Mouse (Mus musculus) heart, postnatal 0 days (tissue): ENCODE measurements around the gene Dpy19l3. TPM values are rescaled to one million over a fixed set of nuclear protein-coding genes. Genes with fewer than 3 reads are reported as not detected.

Experiments used
- ATAC-seq: fragments of 200-750 bp; cut with Nextera tagmentation; 2 replicates; pipeline ENCODE4 v1.8.0; 2017; ENCODE audit warnings: low read depth, moderate number of reproducible peaks, moderate library complexity; ENCODE audit not compliant: insufficient read depth
- DNase-seq: peaks from one replicate; pipeline ENCODE4 v3.0.0-alpha.2; 2016; ENCODE audit warnings: low spot score
- H3K27ac ChIP-seq: fragments of 300-500 bp; sonication (generic); 2 replicates; pipeline ENCODE4 v1.5.1; 2014; ENCODE audit warnings: low read depth, mild to moderate bottlenecking
- H3K27me3 ChIP-seq: fragments of 300-500 bp; sonication (generic); 2 replicates; pipeline ENCODE4 v1.6.1; 2014; ENCODE audit warnings: low read length, mixed read lengths; ENCODE audit not compliant: control insufficient read depth, insufficient read depth
- H3K36me3 ChIP-seq: fragments of 300-500 bp; sonication (generic); replicated peaks from 2 replicates; pipeline ENCODE4 v1.6.1; 2014; ENCODE audit warnings: low read length, mixed read lengths; ENCODE audit not compliant: control insufficient read depth, insufficient read depth
- H3K4me1 ChIP-seq: fragments of 300-500 bp; sonication (generic); 2 replicates; pipeline ENCODE4 v1.6.1; 2014; ENCODE audit warnings: antibody characterized with exemption; ENCODE audit not compliant: control insufficient read depth, insufficient read depth
- H3K4me2 ChIP-seq: fragments of 300-500 bp; sonication (generic); 2 replicates; pipeline ENCODE4 v1.6.1; 2014; ENCODE audit warnings: low read depth, mild to moderate bottlenecking, low read length, moderate library complexity
- H3K4me3 ChIP-seq: fragments of 300-500 bp; sonication (generic); 2 replicates; pipeline ENCODE4 v1.5.1; 2014; ENCODE audit warnings: low read depth, low read length
- H3K9ac ChIP-seq: fragments of 300-500 bp; sonication (generic); replicated peaks from 2 replicates; pipeline ENCODE4 v1.6.1; 2014; ENCODE audit warnings: low read depth, low read length, mixed read lengths
- H3K9me3 ChIP-seq: fragments of 300-500 bp; sonication (generic); replicated peaks from 2 replicates; pipeline ENCODE4 v1.6.1; 2016; ENCODE audit warnings: low read length; ENCODE audit not compliant: control insufficient read depth
- CTCF ChIP-seq: IDR thresholded peaks from 2 replicates; pipeline ENCODE4 v1.5.1; 2016; ENCODE audit warnings: antibody characterized with exemption, control low read depth, low read depth
- EP300 ChIP-seq: IDR thresholded peaks from 2 replicates; pipeline ENCODE4 v1.6.1; 2016; ENCODE audit warnings: antibody characterized with exemption, low read depth
- WGBS: fragments of 180-500 bp; shearing (Covaris S2); extraction: QIAGEN DNeasy Blood & Tissue Kit; methylation state at CpG from one replicate; pipeline ENCODE4 v1.1.7; 2014; 5-methylcytosine and 5-hydroxymethylcytosine counted together
- polyA plus RNA-seq: library from polyadenylated mRNA; unstranded; fragments of >200 nt; fragmentation: Nextera tagmentation; extraction: Ambion mirVana; gene quantifications from 2 replicates; pipeline ENCODE4 v1.2.1, GENCODE M21; 2015
- total RNA-seq: library from RNA; depleted of rRNA; stranded (reverse); fragments of >200 nt; gene quantifications from 2 replicates; pipeline ENCODE4 v1.2.3, GENCODE M21; 2014; ENCODE audit warnings: low replicate concordance

Gene Dpy19l3
- total and polyA plus RNA-seq, 2 experiments from 2014 or later: 1.1 to 4.9 TPM

DNA sequence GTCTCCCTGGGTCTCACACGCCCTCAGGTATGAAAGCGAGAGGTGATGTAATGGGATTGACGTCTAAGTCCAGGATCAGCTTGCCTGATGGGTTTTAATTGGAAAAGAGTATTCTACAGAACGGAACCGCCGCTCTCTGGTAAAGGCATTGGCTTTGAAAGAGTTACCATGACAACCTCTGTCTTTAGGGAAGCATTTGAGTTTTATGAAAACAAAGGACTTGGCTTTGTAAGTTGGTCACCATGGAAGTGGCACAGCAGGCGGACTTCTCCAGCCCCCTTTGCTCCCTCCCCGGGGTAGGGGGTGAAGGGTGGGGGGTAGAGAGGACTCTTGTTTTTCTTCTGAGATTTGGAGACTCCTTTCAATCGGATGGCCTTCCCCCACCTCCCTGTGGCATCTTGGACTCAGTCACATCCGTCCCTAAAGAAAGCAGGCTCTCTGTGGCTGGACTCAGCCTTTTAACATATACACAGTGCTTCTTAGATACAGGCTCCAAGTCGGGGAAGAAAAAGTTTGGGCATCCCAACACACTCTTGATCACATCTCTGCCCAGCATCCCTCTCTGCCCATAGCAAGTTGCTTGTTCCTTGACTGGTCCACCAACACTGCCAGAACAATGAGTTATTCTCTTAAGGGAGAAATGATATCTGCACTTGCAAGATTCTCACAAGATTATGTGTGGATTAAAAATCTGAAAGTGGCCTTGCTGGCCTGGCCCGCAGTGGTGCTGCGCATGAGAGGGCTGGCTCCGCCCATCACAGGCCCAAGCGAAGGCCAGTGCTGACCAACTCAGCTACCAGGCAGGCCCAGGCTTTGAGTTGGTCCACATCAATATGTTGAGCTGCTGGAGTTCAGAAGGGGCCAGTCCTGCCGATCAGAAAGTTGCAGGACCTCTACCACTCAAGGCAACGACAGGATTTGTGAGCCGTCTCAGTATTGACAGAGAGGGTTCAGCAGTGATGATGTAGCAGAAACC lies 85.9 kb downstream of the Dpy19l3 start:
- WGBS: 61% methylated on average over 18 of the region's 18 CpGs
- no peaks in the 10 kb centered on the region for H3K4me1 ChIP-seq
- no peak overlapping the region for H3K27ac ChIP-seq
- H3K4me2 ChIP-seq: no peak overlapping the region
- DNase-seq (no peak), ATAC-seq (no peak)
- no peak overlapping the region for H3K4me3 ChIP-seq
- no peaks in the 10 kb centered on the region for H3K9me3 ChIP-seq
- no peaks in the 10 kb centered on the region for H3K36me3 ChIP-seq
- no peaks in the 10 kb centered on the region for H3K27me3 ChIP-seq
- TF ChIP-seq EP300 (no peak), CTCF (no peak)
- H3K9ac ChIP-seq: no peak overlapping the region

- Histone ChIP-seq H3K4me1 (no peaks in the 10 kb centered on the region), H3K36me3 (no peaks in the 10 kb centered on the region), H3K4me2 (no peak overlapping the region), H3K27ac (no peak overlapping the region), H3K27me3 (no peaks in the 10 kb centered on the region), H3K9me3 (no peaks in the 10 kb centered on the region), H3K9ac (no peak overlapping the region), H3K4me3 (no peak overlapping the region)
- ATAC-seq (no peak), DNase-seq (no peak)
- TF ChIP-seq EP300: no peak
- no peak for TF ChIP-seq CTCF
- WGBS: 61% methylated on average over 16 of the region's 16 CpGs
These were observed 90.4 kb downstream of the Dpy19l3 start for GRCm38 (mm10) chr7:35663790-35664376.

DNA sequence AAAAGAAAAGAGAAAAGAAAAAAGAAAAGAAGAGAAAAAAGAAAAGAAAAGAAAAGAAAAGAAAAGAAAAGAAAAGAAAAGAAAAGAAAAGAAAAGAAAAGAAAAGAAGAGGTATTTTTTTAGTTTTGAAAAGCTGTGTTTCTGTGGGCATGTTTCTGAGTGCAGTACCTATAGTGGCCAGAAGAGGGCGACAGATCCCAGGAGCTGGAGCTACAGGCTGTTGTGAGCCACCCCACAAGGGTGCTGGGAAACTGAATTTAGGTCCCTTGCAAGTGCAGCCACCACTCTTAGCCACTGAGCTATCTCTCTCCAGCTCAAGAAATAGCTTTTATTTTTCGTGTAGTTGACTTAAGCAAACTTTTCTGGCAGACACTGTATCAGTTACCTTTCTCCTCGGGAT lies 95.1 kb downstream of the Dpy19l3 start:
- no peak for DNase-seq
- Histone ChIP-seq H3K27ac (no peak overlapping the region), H3K4me1 (no peaks in the 10 kb centered on the region)

DNA sequence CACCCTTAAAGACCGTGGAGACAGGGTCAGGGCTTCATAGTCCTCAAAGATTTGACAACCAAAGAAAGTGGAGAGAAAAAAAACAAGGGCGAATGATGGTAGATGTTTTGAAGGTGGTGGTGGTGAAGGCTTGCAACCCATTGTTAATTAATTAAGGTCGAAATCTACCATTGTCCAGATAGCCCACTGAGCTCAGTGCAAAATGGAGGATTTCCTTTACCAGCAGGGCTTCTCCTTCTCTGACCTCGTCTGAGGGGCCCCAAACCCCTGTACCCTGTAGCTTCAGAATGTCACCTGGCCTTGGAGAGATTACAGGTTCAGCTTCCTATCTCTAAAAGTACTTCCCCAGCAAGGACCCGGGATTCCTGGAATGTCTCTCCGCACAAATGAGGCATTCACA lies 96.4 kb downstream of the Dpy19l3 start:
- Histone ChIP-seq H3K9me3 (no peaks in the 10 kb centered on the region), H3K4me2 (no peak overlapping the region), H3K4me3 (no peak overlapping the region), H3K36me3 (no peaks in the 10 kb centered on the region), H3K4me1 (no peaks in the 10 kb centered on the region), H3K27ac (no peak overlapping the region), H3K27me3 (no peaks in the 10 kb centered on the region), H3K9ac (no peak overlapping the region)
- no peak for DNase-seq
- no peak for ATAC-seq
- WGBS: 29% methylated on average over 6 of the region's 6 CpGs
- no peak for TF ChIP-seq EP300
- TF ChIP-seq CTCF: no peak

More for the DNA sequence above, 95.1 kb downstream of the Dpy19l3 start:
- H3K27me3 ChIP-seq: no peaks in the 10 kb centered on the region
- WGBS: 60% methylated on average over 3 of the region's 3 CpGs
- H3K9me3 ChIP-seq: no peaks in the 10 kb centered on the region
- H3K36me3 ChIP-seq: no peaks in the 10 kb centered on the region
- TF ChIP-seq CTCF (peak; percentile 50), EP300 (no peak)
- no peak overlapping the region for H3K4me2 ChIP-seq
- H3K9ac ChIP-seq: no peak overlapping the region
- ATAC-seq: no peak
- H3K4me3 ChIP-seq: no peak overlapping the region

GRCm38 (mm10) chr7:35651583-35652270 lies 102.5 kb downstream of the Dpy19l3 start:
- Histone ChIP-seq H3K36me3 (no peaks in the 10 kb centered on the region), H3K4me3 (no peak overlapping the region), H3K4me1 (no peaks in the 10 kb centered on the region), H3K9me3 (no peaks in the 10 kb centered on the region), H3K9ac (no peak overlapping the region), H3K27ac (no peak overlapping the region), H3K27me3 (no peaks in the 10 kb centered on the region), H3K4me2 (no peak overlapping the region)
- 74% methylated on average over 10 of the region's 10 CpGs for whole genome bisulfite sequencing
- TF ChIP-seq EP300: no peak
- no peak for TF ChIP-seq CTCF
- DNase-seq (no peak), ATAC-seq (no peak)
